Mouse (Mus musculus) heart, embryonic 14.5 days (tissue): ENCODE measurements at regions not wholly inside any gene's neighbourhood (a gene's known extent, or its start where the extent isn't known, plus 50 kb on each side); places are given as distances from the start of the nearest gene placed in this dataset.
A peak's percentile ranks its signal among the peaks of the same experiment; 100 is the strongest.

Experiments used
- ATAC-seq: fragments of 200-750 bp; cut with Nextera tagmentation; 2 replicates; pipeline ENCODE4 v1.8.0; 2017; ENCODE audit warnings: low read depth, moderate TSS enrichment; ENCODE audit not compliant: insufficient number of reproducible peaks, insufficient read depth, low FRiP score
- H3K27ac ChIP-seq, 2 experiments: fragments of 200-500 bp in 1 of 2; fragments of 300-500 bp in 1 of 2; sonication (generic) in 1 of 2; replicated peaks in 1 of 2; 2 replicates each; pipeline ENCODE4 v1.5.1; 2012 to 2014; ENCODE audit warnings: low read depth in 2 of 2, low read length in 2 of 2, control low read depth in 1 of 2, mild to moderate bottlenecking in 1 of 2, mixed read lengths in 1 of 2; ENCODE audit not compliant: control insufficient read depth in 1 of 2, insufficient read depth in 1 of 2
- H3K27me3 ChIP-seq: fragments of 300-500 bp; sonication (generic); 2 replicates; pipeline ENCODE4 v1.6.1; 2014; ENCODE audit warnings: mild to moderate bottlenecking, low read length, control low read depth; ENCODE audit not compliant: control insufficient read depth, insufficient read depth
- H3K36me3 ChIP-seq: fragments of 300-500 bp; sonication (generic); 2 replicates; pipeline ENCODE4 v1.6.1; 2014; ENCODE audit warnings: mild to moderate bottlenecking, control low read depth, low read length, mixed read lengths; ENCODE audit not compliant: control insufficient read depth, insufficient read depth
- H3K4me1 ChIP-seq, 2 experiments: fragments of 200-500 bp in 1 of 2; fragments of 300-500 bp in 1 of 2; sonication (generic) in 1 of 2; 2 replicates each; pipeline ENCODE4 v1.6.1; 2012 to 2014; ENCODE audit warnings: low read length in 2 of 2, control low read depth in 1 of 2, mixed read lengths in 1 of 2; ENCODE audit not compliant: control insufficient read depth in 2 of 2, insufficient read depth in 2 of 2
- H3K4me2 ChIP-seq: fragments of 300-500 bp; sonication (generic); 2 replicates; pipeline ENCODE4 v1.6.1; 2014; ENCODE audit warnings: mild to moderate bottlenecking, low read length
- H3K4me3 ChIP-seq, 2 experiments: fragments of 200-500 bp in 1 of 2; fragments of 300-500 bp in 1 of 2; sonication (generic) in 1 of 2; 2 replicates each; pipeline ENCODE4 v1.5.1; 2012 to 2014; ENCODE audit warnings: low read length in 2 of 2, mild to moderate bottlenecking in 2 of 2, control low read depth in 1 of 2, low read depth in 1 of 2, moderate library complexity in 1 of 2; ENCODE audit not compliant: control insufficient read depth in 1 of 2, insufficient read depth in 1 of 2
- H3K9ac ChIP-seq: fragments of 300-500 bp; sonication (generic); 2 replicates; pipeline ENCODE4 v1.6.1; 2014; ENCODE audit warnings: mild to moderate bottlenecking, low read length
- H3K9me3 ChIP-seq: fragments of 300-500 bp; sonication (generic); 2 replicates; pipeline ENCODE4 v1.6.1; 2016; ENCODE audit warnings: low read length, control low read depth; ENCODE audit not compliant: control insufficient read depth
- WGBS: fragments of 180-500 bp; shearing (Covaris S2); extraction: QIAGEN DNeasy Blood & Tissue Kit; methylation state at CpG from one replicate; pipeline ENCODE4 v1.1.7; 2014; 5-methylcytosine and 5-hydroxymethylcytosine counted together

- H3K4me3 ChIP-seq, result no peak overlapping the region
- H3K4me2 ChIP-seq, result no peak overlapping the region
- no peaks in the 10 kb centered on the region for H3K9me3 ChIP-seq
- ATAC-seq, result no peak
- H3K27ac ChIP-seq, result no peak overlapping the region
- peaks cover 0 to 4% of the 10 kb centered on the region in 2 experiments; a peak in 1 of 4 replicates for H3K4me1 ChIP-seq
- H3K27me3 ChIP-seq, result no peaks in the 10 kb centered on the region
- H3K36me3 ChIP-seq, result no peaks in the 10 kb centered on the region
- H3K9ac ChIP-seq, result no peak overlapping the region
- 53% methylated on average over 7 of the region's 7 CpGs for WGBS
Observed at GRCm38 (mm10) chr2:75010647-75011046, 185.0 kb downstream of the Mtx2 start.

GRCm38 (mm10) chr2:75012046-75012445, 186.4 kb downstream of the Mtx2 start:
- Histone ChIP-seq H3K4me1 (peaks cover 0 to 4% of the 10 kb centered on the region in 2 experiments; a peak in 1 of 4 replicates), H3K4me3 (no peak overlapping the region), H3K9ac (no peak overlapping the region), H3K9me3 (no peaks in the 10 kb centered on the region), H3K36me3 (no peaks in the 10 kb centered on the region), H3K4me2 (no peak overlapping the region), H3K27ac (no peak overlapping the region), H3K27me3 (no peaks in the 10 kb centered on the region)
- no peak for ATAC-seq
- WGBS, result 56% methylated on average over 8 of the region's 8 CpGs

- no peak for ATAC-seq
- Histone ChIP-seq H3K4me3 (no peak overlapping the region), H3K4me1 (peaks cover 0 to 7% of the 10 kb centered on the region in 2 experiments; a peak in 2 of 4 replicates), H3K36me3 (no peaks in the 10 kb centered on the region), H3K9ac (no peak overlapping the region), H3K27ac (no peak overlapping the region), H3K4me2 (no peak overlapping the region), H3K27me3 (no peaks in the 10 kb centered on the region), H3K9me3 (no peaks in the 10 kb centered on the region)
- 74% methylated on average over 16 of the region's 16 CpGs for WGBS
Observed at GRCm38 (mm10) chr2:75014994-75015728, 189.6 kb downstream of the Mtx2 start.

- no peaks in the 10 kb centered on the region for H3K27me3 ChIP-seq
- H3K9me3 ChIP-seq, result no peaks in the 10 kb centered on the region
- no peak overlapping the region; a peak in 2 of 4 replicates for H3K27ac ChIP-seq
- no peak overlapping the region for H3K4me2 ChIP-seq
- 0 out of 2 replicates have a peak, but pooled peaks have one; percentile 35 for ATAC-seq
- H3K36me3 ChIP-seq, result no peaks in the 10 kb centered on the region
- no peak overlapping the region for H3K4me3 ChIP-seq
- no peak overlapping the region for H3K9ac ChIP-seq
- peaks cover 0 to 5% of the 10 kb centered on the region in 2 experiments; a peak in 2 of 4 replicates for H3K4me1 ChIP-seq
- WGBS, result 58% methylated on average over 7 of the region's 7 CpGs
Observed at GRCm38 (mm10) chr2:75019459-75019858, 193.9 kb downstream of the Mtx2 start.

GRCm38 (mm10) chr2:75021639-75022038, 196.0 kb downstream of the Mtx2 start:
- Histone ChIP-seq H3K4me1 (peaks cover 0 to 5% of the 10 kb centered on the region in 2 experiments; a peak in 2 of 4 replicates), H3K9ac (no peak overlapping the region), H3K27me3 (no peaks in the 10 kb centered on the region), H3K9me3 (no peaks in the 10 kb centered on the region), H3K4me3 (no peak overlapping the region), H3K36me3 (no peaks in the 10 kb centered on the region), H3K4me2 (no peak overlapping the region), H3K27ac (peak overlapping the region; percentile 44 to 56; a peak in 3 of 4 replicates)
- WGBS, result 45% methylated on average over 7 of the region's 7 CpGs
- peak; percentile 79 for ATAC-seq

- WGBS, result 27% methylated on average over 10 of the region's 10 CpGs
- Histone ChIP-seq H3K27ac (no peak overlapping the region), H3K36me3 (no peaks in the 10 kb centered on the region), H3K4me3 (no peak overlapping the region), H3K27me3 (no peaks in the 10 kb centered on the region), H3K4me2 (peak overlapping the region; percentile 38), H3K9me3 (no peaks in the 10 kb centered on the region), H3K9ac (no peak overlapping the region), H3K4me1 (peaks cover 8 to 9% of the 10 kb centered on the region in 2 experiments)
- ATAC-seq, result no peak
Observed at GRCm38 (mm10) chr2:75028151-75028550, 202.5 kb downstream of the Mtx2 start.

- Histone ChIP-seq H3K4me2 (no peak overlapping the region), H3K27ac (no peak overlapping the region; a peak in 1 of 4 replicates), H3K36me3 (no peaks in the 10 kb centered on the region), H3K9ac (no peak overlapping the region), H3K9me3 (no peaks in the 10 kb centered on the region), H3K4me1 (peaks cover 8 to 9% of the 10 kb centered on the region in 2 experiments), H3K4me3 (no peak overlapping the region), H3K27me3 (no peaks in the 10 kb centered on the region)
- no peak for ATAC-seq
- 46% methylated on average over 8 of the region's 8 CpGs for WGBS
Observed at GRCm38 (mm10) chr2:75029089-75029693, 203.6 kb downstream of the Mtx2 start.
